Mouse (Mus musculus) erythroblast, adult 5-6 weeks (primary cell): ENCODE results near the gene Lrmda. TPM values are rescaled to one million over a fixed set of nuclear protein-coding genes. Genes with fewer than 3 reads are reported as not detected.

Experiments
- ATAC-seq: replicated peaks from 2 replicates; pipeline ENCODE4 v1.8.0; 2016; ENCODE audit warnings: moderate number of reproducible peaks, mild to moderate bottlenecking, moderate TSS enrichment, inconsistent platforms; ENCODE audit not compliant: poor library complexity, low FRiP score, severe bottlenecking
- total RNA-seq, 2 experiments: library from RNA; stranded (forward) in 1 of 2; stranded (reverse) in 1 of 2; fragments of 150-400 nt in 1 of 2; fragments of 200-764, 138-1000 nt in 1 of 2; gene quantifications; 2 replicates each; pipeline versions ENCODE4 v1.2.3 to v1.2.4; 2015 to 2017; ENCODE audit warnings: low replicate concordance in 2 of 2

Gene Lrmda
- total RNA-seq, 2 experiments from 2014 or later: 1.5 to 2.1 TPM

DNA sequence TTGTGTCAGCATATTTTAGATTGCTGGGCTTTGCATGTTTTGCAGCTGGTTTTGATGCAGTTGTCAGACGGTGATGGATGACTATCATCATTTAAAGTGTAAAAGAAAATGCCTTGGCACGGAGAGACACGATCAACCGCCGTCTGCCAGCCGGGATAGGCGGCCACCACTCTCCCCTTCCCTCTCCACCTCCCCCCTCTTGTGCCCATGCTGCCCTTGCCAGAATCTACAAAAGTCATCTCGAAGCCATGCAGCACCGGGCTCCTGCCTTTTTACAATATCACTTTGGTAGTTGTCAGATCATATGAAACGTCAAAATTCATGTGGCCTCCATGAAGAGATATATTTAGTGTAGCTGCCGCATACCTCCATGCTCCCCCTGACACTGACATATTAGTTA, 178.5 kb downstream of the Lrmda start:
- no peak for ATAC-seq

DNA sequence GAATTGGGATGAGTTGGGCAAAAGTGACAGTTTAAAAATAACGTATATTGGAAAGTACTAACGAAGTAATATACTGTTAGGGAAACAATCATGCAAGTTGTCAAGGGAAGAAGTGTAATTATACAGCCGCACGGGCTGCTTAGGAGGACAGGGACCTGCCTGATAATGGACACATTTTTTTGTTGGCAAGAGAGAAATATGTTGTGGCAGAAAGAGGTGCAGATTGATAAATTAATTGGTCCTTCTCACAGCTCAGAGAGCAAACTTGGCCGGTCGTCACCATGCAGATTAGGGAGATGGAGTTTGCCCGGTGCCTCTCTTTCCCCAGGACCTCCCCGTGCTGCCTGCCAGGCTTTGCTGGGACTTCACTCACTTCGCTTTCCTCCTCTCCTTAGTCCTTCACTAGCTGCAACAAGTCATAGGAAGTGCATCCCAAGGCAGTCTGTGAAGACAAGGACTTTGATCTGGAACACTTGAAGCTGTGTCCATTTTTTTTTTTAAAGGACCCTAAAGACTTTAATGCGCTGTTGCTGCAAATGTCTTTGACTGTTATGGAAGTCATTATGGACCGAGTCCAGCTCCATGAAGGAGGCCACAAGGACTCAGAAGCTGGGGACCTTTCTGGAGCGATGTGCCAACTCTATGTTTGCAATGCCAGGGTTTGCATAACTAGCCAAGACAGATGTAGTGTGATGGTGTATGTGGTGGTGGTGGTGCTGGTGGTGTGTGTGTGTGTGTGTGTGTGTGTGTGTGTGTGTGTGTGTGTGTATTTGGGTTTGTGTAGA, 179.3 kb downstream of the Lrmda start:
- ATAC-seq: no peak

DNA sequence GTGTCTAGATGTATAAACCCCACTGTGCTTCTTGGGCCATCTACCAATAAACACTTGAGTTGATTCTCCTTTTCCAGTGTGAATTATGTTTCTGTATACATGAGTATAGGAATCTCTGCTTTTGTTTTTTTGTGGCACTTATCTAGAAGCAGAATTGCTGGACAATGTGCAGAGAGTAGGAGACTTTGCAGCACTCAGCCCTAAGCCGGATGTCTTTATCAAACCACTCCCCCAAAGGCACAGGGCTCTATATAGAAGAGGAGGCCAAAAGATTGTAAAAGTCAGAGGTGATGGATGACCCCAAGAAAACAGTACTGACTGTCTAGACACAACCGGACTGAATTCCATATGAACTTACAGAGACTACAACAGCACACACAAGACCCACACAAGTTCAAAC, 182.2 kb downstream of the Lrmda start:
- ATAC-seq: no peak

DNA sequence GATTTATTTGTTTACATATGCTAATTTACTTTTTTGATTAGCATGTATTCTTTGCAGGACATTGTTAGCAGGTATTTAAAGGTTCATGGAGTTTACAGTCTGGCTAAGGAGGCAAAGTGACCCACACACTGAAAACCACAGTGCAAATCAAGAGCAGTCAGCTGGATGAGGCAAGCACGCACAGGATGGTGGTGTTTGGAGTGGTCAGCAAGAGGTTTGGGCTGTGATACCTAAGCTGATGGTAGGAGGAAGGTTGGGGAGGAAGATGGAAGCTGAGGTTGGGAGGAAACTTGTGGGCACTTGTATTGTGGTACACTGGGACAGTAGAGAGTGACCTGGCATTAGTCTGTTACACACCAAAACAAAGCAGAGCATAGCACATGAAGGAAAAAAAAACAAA, 191.1 kb downstream of the Lrmda start:
- ATAC-seq: no peak

DNA sequence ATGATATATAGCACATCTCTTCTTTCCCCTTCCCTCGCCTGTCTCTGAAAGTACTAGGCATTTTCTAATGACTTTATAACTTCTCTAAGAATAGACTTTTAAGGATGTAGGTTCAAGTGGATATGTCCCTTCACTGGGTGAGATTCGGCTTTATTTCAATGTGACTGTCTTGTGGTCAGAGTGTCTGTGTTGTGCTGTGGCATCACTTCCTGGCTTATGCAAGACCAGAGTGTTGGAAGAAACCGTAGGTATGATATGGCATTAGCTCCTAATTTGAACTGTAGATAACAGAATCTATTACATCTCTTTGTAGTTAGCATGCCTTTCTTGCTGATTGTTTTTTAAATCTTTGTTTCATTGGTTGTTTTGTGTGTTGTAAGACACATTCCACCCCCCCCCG, 198.7 kb downstream of the Lrmda start:
- no peak for ATAC-seq

DNA sequence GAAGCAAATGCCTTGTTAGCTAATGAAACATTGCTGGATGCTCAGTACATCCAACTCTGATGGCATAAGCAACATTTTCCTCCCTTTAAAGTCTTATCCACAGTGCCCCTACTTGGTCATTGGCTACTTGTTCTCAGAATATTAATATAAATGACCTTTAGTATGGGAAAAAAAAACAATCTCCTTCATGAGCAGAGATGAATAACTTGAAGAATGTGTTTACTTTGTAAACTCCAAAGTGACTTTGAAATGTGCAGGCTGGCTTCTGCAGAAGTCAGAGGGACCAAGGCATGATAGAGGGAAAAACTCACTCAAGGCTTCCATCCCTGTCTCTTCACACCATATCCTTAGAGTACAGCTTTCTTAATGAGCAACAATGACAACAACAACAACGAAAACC, 202.5 kb downstream of the Lrmda start:
- no peak for ATAC-seq

DNA sequence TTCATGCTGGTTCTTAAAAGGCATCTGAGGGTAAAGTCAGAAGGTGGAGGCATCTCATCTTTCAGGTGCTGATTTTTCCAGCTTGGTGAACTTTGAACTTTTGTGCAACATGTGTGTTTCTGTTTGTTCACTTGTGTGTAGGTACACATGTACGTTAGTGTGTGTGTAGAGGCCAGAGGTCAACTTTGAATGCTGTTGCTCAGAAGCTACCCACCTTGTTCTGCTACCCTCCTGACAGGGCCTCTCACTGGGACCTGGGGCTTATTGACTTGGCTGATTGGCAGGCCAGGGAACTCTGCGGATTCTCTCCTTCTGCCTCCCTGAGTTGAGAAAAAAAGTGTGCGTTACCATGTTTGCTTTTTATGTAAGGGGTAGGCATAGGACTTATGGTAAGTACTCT, 203.1 kb downstream of the Lrmda start:
- ATAC-seq: no peak

DNA sequence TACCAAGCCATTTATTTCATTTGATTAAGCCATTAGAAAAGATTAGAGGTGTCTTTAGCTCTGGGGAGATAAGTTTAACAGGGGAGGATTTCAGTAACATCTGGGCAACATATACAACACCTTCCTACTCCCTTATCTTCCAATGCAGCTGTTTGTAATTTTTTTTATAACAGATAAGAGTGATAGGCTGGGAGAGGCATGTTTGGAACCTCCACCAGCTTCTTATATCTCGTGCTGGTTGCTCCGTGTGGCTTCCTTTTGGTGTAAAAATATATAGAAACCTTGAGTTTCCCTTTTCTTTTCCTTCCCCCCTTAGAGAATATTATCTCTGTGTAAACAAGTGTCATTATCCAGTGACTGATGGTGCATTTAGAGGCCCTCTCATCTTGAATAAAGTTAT, 206.7 kb downstream of the Lrmda start:
- ATAC-seq: peak; percentile 69

DNA sequence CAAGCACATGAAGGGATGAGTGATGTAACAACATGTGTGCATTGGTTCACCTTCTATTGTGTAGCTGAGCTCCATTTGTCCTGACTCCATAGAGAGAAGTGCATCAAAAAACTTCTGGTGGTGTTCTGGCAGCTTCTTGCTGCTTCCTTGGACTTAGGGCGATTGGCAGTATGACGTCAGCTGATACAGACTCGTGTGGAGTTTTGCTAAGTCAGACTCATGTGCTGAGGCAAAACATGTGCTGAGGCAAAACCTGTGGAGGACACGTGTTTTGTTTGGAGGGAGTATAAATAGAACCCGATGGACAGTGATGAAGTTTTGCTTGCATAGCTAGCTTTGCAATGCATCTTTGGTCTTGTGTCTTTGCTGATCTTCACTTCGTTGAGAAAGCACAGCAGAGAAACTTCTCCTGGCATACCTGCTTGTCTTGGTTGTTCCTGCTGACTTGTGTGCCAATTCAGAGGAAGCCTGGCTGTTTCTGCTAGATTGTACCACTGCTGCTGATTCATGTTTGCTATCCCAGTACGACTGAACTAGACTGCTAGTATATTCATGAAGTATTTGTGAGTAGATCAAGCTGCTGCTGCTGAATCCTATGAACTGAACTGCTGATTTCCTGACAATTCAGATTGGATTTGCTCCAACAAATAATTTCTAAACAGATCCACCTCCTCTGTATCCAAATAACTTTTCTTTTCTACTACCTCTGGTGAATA, 208.9 kb downstream of the Lrmda start:
- peak; percentile 69 for ATAC-seq

DNA sequence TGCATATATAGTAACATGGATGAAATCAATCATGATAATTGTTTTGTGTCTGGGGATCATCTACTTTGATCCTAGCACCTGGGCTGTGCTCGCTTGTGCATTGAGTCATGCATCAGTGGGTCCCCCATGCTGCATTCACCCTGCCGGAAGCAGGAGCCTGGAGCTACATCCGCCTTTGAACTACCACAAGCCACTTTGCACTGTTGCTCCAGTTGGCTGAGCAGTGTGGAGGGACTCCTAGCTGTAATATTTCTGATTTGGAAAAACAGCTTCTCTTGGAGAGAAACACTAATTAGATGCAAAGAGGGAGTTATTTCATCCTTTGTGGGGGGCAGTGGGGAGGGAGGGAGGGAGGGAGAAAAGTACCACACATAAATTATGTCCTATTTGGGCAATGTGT, 220.8 kb downstream of the Lrmda start:
- ATAC-seq: no peak

DNA sequence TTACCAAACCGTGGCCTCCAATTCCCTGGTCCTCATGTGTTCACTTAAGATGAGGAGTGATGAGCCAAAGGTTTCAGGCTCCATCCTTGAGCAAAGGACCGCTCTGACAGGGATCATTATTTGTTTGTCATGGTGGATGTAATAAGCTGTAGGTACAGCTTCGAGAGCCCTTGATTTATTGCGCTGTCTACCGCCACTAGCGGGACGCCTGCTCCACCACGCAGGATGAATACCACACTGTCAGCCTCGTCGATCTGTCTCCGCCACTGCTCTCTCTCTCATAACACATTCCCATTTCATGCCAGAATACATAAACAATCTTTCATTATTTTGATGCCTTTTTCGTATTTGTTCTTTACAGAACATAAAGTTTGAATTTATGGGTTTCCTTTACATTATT, 235.9 kb downstream of the Lrmda start:
- ATAC-seq: no peak

DNA sequence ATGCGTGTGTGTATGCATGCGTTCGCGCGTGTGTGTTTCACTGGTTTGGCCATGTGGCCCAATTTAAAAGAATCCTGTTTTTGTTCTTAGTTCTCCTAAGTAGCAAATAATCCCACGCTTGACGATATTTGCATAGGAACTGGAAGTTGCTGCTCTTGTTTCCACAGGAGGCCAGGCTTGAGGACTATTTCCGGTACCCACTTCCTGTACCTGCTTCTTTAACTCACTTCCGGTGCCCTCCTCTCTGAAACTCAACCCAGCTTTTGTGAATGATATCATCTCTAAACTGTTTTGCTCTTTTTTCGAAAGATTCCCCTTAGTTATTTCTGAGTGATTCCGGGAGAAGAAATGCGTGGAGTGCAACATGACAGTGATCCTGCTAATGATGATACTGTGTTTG, 236.8 kb downstream of the Lrmda start:
- no peak for ATAC-seq

DNA sequence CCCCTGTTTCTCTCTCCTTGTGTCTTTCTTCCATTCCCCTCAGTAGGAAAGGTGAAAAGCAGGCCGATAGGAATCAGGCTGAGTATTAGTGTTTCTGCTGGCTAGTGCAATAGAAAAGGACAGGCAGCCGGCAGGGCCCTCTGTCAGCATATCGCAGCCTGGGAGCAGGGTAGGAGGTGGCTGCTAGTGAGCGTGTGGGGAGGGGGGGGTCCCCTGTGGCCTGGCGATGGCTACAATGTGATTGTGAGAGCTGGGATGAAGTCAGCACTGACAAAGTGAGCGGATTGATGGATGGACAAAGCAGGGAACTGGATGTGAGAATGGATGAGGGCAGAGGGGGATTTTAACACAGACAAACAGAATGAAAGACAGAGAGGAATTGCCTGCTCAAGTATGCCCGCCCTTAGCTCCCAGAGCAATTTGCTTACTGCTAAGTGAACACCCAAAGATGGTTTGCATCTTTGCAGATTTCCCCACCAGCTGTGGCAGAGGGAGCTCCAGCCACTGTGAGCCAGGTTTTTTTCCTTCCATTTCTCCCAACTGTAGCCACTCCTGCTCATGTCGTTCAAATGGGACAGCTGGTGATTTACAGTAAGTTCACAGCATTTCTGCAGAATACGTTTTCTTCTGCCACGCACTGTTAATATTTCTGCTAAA, 240.0 kb downstream of the Lrmda start:
- ATAC-seq: no peak

DNA sequence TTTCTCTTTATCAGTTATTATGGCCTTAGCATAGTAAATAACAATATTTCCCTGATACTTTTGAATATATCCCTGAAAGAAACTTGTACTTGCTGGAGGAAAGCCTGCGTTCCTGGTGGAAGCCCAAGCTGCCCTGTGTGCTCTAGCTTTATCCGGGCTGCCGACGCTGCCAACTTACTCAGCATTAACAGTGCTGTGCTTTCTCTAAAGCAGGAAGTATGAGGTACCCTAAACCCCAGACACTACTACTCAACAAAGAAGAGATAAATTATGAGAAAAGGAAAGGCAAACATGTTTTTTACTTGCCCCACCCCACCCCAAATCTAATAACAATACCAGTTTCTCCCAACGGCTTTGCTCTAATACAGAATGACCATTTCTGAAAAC, 240.5 kb downstream of the Lrmda start:
- ATAC-seq: no peak

DNA sequence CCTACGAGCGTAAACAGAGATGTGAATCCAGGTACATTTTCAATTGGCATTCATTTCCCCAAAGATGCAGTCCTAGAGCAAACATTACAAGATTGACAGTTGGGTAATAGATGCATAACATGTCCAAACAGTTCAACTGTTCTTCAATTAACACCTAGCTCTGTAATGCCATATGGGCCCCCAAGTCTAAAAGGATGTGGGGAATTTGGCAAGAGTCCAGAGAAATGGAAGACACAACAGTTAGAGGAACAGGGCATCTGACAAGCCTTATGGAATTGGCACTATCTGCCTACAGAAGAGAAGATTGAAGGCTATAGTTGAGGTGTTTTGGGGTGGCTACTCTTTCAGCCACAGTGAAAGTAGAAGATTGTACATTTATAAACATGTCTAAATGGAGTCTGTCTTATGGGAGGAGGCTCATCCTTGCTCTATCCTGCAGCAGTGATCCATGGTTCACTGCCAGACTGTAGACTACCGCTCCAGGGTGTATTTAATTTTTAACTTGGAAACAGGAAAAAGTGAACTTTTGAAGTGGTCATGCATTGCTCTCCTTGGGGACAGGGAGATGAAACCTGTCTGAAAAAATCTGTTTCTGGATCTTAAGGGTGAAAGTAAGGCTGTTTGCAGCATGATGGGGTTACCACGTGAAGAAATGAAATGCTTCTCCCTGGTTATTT, 245.9 kb downstream of the Lrmda start:
- no peak for ATAC-seq

DNA sequence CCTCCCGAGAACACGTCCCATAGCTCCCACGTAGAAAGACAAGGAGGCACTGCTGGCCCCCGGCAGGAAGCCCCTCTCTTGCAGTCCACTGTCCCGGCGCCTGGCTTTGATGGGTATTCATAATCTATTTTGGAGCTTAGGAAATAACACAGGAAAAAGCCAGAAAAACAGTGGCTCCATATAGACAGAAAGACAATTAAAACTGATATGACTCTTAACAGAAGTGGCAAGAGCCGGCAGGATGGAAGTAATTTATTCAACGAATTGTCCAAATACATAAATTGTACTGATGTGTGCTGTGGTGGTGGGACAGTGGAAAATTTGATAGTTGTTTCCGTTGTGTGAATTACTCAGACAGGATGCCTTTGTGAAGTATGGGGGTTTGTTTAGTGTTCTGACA, 250.3 kb downstream of the Lrmda start:
- ATAC-seq: no peak

DNA sequence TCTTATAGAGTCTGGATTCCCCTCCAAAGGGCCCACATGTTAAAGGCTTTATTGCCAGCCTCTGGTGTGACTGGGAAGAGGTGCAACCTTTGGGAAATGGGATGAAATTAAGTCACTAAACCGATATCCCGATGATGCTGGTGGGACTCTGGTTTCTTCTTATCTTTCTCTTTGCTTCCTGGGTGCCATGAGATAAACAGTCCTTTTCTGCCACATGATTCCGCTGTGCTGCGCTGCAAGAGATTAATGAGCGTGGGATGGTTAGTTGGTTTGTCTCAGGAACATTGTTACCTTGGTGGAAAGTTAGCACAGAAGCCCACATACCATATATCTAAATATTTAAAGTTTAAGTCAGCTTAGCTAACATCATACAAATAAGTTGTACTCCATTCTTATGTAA, 258.5 kb downstream of the Lrmda start:
- no peak for ATAC-seq

DNA sequence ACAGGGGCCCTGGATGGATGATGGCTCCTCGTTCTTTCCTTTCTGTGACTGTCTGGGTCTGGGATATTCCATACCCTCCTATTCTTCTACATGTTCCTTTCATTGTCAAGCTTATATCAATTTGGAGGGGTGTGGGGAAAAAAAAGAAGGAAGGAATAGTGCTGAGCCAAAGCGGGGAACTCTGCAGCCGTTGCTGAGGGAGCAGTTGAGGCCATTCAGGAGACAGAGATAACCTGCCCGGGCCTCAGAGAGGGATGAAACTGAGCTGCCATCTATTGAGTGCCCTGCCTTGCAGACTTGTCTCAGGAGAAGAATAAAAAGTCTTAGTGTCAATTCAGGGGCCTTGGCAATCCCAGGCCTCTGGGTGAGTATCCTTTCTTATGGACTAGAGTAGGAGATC, 260.1 kb downstream of the Lrmda start:
- no peak for ATAC-seq

DNA sequence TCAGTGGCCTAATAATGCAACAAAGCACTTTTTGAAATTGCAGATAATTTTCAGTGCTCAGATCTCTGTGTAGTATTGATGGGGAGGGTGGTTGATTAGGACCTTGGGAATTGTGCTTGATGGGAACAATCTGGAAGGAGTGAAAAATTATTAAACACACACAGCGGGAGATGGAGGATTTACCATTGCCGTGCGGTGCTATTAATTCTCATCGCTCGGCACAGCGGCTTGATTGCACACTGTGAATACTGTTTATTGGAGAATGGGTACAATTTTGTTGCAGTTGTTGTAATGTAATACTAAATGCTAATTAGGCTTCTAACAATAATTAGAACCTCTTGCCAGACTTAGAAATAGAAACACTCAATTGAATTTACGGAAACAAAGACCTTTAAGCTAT, 262.1 kb downstream of the Lrmda start:
- no peak for ATAC-seq

DNA sequence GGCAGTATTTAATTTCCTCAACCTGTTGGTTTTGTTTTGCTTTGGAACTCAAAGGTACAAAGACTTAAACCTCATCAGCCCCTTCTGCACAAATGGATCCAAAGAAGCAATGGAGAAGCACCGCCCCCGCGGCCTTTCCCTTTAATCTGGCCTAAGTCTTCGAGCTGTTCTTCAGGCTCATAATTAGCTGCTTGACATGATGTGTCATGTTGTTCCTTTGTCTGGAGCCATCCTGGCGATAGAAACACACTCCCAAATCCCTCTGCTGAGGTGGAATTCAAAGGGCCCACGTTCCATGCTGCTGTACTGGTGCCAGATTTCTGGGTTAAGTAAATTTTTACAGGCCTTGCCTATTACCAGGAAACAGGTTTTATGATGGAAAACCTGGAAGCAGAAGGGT, 263.3 kb downstream of the Lrmda start:
- ATAC-seq: no peak

DNA sequence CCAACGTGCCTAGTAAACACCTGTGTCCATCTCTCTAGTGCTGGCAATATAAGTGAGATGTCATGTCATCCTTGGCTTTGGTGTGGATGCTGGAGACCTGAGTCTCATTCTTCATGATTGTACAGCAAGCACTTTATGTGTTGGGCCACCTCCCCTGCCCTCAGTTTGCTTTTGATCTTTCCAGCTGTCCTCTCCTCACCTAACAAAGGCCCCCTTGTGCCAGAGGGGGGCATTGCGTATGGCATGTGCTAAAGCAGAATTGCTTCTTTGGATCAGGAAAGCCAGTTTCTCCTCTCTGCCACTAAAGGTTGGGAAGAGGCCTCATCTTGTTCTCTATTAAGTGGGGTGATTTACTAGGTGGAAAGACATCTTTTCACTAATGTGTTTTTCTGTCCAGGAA, 264.2 kb downstream of the Lrmda start:
- no peak for ATAC-seq
